Mouse (Mus musculus): Measurements from ENCODE around the gene Gm44965. TPM values are rescaled to one million over a fixed set of nuclear protein-coding genes. Genes with fewer than 3 reads are reported as not detected.

The Gm44965 gene
- polyA plus RNA-seq, 1 experiment from 2014 or later, result not detected

- DNase-seq (ENCODE audit: low spot score), result no peak
Measured at GRCm38 (mm10) chr6:48623460-48623859, 29.7 kb downstream of the Gm44965 start.

GRCm38 (mm10) chr6:48626464-48626863 is 32.7 kb downstream of the Gm44965 start, which contains the start of gene AI854703:
AI854703 (plus strand) TSS chr6:48626764.
- DNase-seq (ENCODE audit: low spot score), result no peak

DNA sequence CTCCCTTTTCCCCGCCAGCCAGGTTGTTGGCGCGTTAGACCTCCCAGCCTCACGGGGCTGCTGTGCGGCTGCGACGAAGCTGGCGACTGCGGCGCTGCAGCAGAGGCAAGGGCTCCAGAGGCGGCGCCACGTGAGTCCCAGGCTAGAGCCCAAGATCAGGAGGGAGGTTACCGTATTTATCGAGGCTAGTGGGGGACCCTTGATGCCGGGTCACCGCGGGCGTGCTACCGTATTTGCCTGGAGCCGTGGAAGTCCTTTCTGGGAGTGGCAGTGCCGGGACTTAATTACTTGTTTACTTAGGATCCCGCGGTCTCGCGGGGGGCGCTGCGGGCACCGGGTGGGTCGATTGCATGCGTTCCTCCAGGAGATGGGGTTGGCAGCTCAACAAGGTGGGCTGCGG is 33.2 kb downstream of the Gm44965 start:
- peak; percentile 48 for DNase-seq (ENCODE audit: low spot score)

- no peak for DNase-seq (ENCODE audit: low spot score)
Measured at GRCm38 (mm10) chr6:48627511-48627924, 33.8 kb downstream of the Gm44965 start.

DNA sequence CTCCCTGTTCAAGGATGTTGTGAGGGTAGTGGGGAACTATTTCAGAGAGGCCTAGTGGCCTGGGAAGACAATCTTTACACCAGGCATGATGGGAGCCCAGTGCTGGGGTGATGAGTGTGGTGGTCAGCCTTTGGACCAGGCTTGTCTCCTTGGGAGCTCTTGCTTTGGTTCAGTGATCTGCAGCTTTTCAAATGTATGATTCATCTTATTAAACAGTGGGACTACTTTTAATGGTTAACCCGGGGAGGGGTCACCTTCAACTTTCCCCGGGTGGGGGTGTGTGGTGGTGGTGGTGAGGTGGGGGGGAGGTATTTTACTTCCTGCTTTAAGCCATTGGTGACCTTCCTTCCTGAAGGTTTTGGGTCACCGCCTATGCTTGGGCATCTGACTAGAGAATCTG is 34.6 kb downstream of the Gm44965 start:
- no peak for DNase-seq (ENCODE audit: low spot score)

DNA sequence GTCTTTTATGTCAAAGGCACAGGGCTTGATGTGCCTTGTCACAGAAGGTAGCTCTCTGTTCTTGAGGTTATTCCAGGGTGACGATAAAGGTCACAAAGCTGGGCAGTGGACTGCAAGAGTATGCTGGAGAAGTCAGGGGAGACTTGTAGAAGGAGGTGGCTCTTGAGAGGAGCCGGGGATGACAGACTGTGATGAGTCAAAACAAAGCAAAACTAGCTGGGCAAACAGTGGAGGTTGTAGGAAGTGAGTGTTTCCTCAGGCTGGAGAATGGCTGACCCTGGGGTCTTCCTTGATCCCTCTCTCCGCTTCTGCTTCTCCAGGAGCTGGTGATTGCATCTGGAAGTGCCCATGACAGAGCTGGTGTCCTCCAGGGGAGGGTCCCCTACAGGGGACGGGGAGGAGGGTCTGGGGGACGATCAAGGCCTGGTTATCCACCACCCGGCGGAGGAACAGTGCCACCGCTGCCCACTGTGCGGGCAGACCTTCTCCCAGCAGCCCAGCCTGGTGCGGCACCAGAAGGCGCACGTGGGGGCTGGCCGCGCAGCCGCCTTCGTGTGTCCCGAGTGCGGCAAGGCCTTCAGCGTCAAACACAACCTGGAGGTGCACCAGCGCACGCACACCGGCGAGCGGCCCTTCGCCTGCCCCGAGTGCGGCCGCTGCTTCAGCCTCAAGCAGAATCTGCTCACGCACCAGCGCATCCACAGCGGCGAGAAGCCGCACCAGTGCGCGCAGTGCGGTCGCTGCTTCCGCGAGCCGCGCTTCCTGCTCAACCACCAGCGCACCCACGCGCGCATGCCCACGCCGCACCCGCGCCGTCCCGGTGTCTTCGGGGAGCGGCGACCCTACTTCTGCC is 35.3 kb downstream of the Gm44965 start:
- DNase-seq (ENCODE audit: low spot score), result peak; percentile 50

- no peak for DNase-seq (ENCODE audit: low spot score)
Measured at GRCm38 (mm10) chr6:48629661-48630034, 35.9 kb downstream of the Gm44965 start.

GRCm38 (mm10) chr6:48630831-48631230 is 37.1 kb downstream of the Gm44965 start:
- no peak for DNase-seq (ENCODE audit: low spot score)

GRCm38 (mm10) chr6:48635105-48635504 is 41.4 kb downstream of the Gm44965 start:
- DNase-seq (ENCODE audit: low spot score), result no peak

GRCm38 (mm10) chr6:48636515-48636914 is 42.8 kb downstream of the Gm44965 start:
- DNase-seq (ENCODE audit: low spot score), result no peak

DNA sequence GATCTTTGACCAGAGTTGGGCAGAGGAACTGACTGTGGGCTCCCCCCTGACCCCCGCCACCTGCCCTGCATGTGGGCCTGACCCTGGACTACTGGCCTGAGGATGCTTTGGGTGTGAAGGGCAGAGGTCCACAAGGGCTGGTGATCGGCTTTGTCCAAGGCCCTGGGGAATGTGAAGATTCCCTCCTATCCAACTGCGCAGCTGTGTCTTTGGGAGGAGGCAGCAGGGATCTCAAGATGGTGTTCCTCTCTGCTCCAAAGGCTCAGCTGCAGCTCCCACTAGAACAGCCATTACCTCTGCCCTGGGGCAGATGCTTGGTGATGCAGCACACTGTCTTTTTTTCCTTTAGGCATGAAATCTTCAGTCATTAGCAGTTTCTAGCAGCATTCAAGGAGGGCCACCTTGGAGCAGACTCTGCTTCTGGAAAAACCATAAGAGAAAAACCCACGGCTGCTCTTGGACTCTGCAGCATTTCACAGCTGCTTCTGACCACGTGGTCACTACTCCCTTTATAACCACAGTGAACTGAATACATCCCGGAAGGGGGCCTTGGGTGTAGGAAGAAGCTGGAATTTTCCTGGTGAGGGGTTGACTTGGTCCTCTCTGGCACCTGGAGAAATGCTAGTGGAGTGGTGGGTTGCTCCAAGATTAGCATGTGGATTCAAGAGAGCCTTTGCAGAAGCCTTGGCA is 44.2 kb downstream of the Gm44965 start:
- DNase-seq (ENCODE audit: low spot score), result no peak

GRCm38 (mm10) chr6:48638553-48638952 is 44.8 kb downstream of the Gm44965 start:
- DNase-seq (ENCODE audit: low spot score), result no peak

GRCm38 (mm10) chr6:48641391-48641790 is 47.6 kb downstream of the Gm44965 start:
- no peak for DNase-seq (ENCODE audit: low spot score)

DNA sequence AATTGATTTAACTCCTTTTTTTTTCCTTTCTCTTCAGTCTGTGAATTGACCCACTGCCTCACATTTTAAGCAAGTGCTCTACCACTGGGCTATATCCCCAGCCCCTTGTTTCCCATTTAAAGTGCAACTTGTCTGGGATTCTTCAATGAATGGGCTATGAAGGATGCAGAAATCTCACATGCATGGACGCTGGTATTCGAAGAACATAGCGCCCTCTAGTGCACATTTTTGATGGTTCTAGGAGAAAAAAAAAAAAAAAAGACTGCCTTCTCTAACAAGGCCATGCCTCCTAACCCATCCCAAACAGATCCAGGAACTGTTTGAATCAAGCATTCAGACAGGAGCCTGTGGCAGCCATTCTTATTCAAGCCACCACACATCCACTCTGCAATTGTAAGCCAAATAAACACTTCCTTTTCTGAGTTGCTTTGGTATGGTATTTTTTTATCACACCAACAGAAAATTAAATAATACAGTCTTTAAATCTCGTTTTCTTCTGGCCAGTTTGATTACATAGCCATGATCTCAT is 49.1 kb downstream of the Gm44965 start:
- DNase-seq (ENCODE audit: low spot score), result peak; percentile 68

DNA sequence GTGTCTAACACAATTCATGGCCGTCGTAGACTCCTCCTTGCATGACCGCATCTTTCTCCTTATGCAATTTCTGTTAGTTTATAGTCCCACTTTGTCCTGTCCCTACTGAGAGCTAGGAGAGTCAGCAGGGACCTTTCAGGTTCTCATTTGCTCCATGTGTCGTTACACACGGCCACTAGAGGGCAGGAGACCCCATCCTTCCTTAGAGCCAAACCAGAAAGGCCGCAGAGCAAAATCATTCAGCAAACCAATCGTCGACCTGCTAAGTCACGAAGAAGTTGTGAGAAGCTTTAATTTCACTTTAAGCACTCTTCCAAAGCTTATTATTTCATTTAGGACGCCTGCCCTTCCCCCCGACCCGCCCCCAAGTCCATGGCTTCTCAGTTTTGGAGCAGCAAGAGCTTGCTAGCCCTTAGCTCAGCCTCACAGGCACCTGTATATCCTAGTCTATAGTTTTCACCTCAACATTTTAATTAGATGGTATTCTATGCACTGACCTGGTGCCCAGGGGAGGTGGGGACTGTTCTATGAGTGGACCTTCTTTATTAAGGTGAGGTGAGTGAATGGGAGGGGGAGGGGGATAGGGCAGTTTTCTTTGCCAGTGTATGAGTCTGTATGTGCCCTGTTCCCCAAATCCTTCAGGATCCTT is 52.0 kb downstream of the Gm44965 start:
- DNase-seq (ENCODE audit: low spot score), result peak; percentile 86

- DNase-seq (ENCODE audit: low spot score), result no peak
Measured at GRCm38 (mm10) chr6:48646309-48646690, 52.6 kb downstream of the Gm44965 start.

GRCm38 (mm10) chr6:48646995-48647394 is 53.3 kb downstream of the Gm44965 start, which contains the start of gene Gimap8:
Gimap8 (plus strand) TSS chr6:48647234.
- peak; percentile 92 for DNase-seq (ENCODE audit: low spot score)

DNA sequence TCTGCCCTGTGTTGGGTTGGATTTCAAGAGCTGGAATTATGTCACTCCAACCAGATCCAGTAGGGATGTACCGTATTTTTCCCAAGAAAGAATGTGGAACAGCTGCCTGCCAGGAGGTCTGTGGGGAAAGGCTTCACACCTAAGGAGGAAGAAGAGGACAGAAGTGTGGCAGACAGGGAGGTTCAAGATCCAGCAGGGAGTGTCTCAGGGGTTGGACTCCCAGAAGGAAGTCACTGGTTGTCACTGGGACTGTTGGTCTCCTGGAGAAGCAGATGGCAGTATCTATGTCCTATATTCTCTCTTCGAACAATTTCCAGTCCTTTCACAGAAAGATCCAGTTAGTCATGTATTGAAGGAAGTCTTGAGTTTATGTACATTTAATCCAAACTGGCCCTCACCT is 53.9 kb downstream of the Gm44965 start:
- DNase-seq (ENCODE audit: low spot score), result no peak

DNA sequence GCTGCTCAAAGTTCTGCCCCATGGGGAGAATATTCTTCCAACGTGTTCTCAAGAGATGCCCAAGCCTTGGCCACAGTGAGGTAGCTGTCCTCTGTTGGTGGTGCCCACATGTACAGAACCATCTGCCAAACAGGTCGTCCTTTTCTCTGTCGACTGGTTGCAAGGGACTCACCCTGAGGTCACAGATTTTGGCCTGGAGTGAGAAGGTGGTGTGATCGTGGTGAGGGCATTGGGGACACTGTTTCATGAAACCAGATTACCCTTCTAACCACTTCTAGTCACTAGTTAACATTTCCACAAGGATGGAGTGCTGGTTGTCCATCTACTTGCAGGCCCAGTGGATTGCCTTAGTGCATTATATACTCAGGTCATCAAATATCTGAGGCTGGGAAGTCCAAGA is 55.0 kb downstream of the Gm44965 start:
- no peak for DNase-seq (ENCODE audit: low spot score)

DNA sequence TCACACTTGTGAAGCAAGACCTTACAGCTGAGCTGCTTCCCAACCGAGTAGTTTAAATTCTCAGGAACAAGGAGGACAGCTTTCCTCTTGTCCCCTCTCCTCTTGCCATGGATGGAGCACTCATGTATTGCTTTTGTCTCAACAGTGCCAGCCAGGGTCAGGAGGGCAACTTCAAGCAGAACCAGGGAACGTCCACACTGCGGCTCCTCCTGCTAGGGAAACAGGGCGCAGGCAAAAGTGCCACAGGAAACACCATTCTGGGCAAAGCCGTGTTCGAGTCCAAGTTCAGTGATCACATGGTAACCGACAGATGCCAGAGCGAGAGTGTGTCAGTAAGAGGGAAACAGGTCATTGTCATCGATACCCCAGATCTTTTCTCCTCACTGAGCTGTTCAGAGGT is 56.3 kb downstream of the Gm44965 start:
- DNase-seq (ENCODE audit: low spot score), result no peak

DNA sequence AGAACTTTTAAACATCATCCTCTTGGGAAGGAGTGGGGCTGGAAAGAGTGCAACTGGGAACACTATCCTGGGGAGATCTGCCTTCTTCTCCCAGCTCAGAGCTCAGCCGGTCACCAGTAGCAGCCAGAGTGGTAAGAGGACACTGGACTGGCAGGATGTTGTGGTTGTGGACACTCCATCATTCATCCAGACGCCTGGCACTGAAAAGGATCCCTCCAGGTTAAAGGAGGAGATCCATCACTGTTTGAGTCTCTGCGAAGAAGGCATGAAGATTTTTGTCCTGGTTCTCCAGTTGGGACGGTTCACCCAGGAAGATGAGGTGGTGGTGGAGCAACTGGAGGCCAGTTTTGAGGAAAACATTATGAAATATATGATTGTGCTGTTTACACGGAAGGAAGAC is 65.0 kb downstream of the Gm44965 start:
- DNase-seq (ENCODE audit: low spot score), result no peak

- DNase-seq (ENCODE audit: low spot score), result no peak
Measured at GRCm38 (mm10) chr6:48664750-48665149, 71.0 kb downstream of the Gm44965 start.

Data from thymus, postnatal 0 days (tissue).